Mouse (Mus musculus) urinary bladder, adult 2 months (tissue): ENCODE results near the gene Plrg1. TPM values are rescaled to one million over a fixed set of nuclear protein-coding genes. Genes with fewer than 3 reads are reported as not detected.

Experiments used
- DNase-seq: peaks from one replicate; pipeline ENCODE4 v3.0.0; 2022; ENCODE audit warnings: low spot score
- polyA plus RNA-seq: library from polyadenylated mRNA; depleted of rRNA; stranded (reverse); fragments of >200 nt; gene quantifications from 2 replicates; pipeline ENCODE4 v1.2.3, GENCODE M21; 2012

Plrg1 gene
- polyA plus RNA-seq, 1 experiment = 52.4 TPM

GRCm38 (mm10) chr3:83052102-83052501 lies 3.2 kb upstream of the Plrg1 start:
- DNase-seq = no peak

GRCm38 (mm10) chr3:83053126-83053525 lies 2.2 kb upstream of the Plrg1 start:
- DNase-seq = no peak

GRCm38 (mm10) chr3:83053758-83054157 lies 1.6 kb upstream of the Plrg1 start:
- DNase-seq = no peak

GRCm38 (mm10) chr3:83054759-83055158 lies 563 bp upstream of the Plrg1 start:
- DNase-seq = no peak

- DNase-seq = no peak
Observed at GRCm38 (mm10) chr3:83057046-83057445, 1.7 kb downstream of the Plrg1 start.

GRCm38 (mm10) chr3:83067920-83068319 lies 12.6 kb downstream of the Plrg1 start:
- no peak for DNase-seq

GRCm38 (mm10) chr3:83068869-83069268 lies 13.5 kb downstream of the Plrg1 start:
- DNase-seq = no peak

- no peak for DNase-seq
Observed at GRCm38 (mm10) chr3:83070231-83070630, 14.9 kb downstream of the Plrg1 start.

GRCm38 (mm10) chr3:83076563-83076962 lies 21.2 kb downstream of the Plrg1 start:
- DNase-seq = no peak

- no peak for DNase-seq
Observed at GRCm38 (mm10) chr3:83080567-83081055, 25.3 kb downstream of the Plrg1 start.

GRCm38 (mm10) chr3:83097586-83097985 lies 42.3 kb downstream of the Plrg1 start:
- no peak for DNase-seq

GRCm38 (mm10) chr3:83098546-83099034 lies 43.3 kb downstream of the Plrg1 start:
- DNase-seq = no peak

GRCm38 (mm10) chr3:83099139-83099538 lies 43.8 kb downstream of the Plrg1 start:
- no peak for DNase-seq

GRCm38 (mm10) chr3:83099651-83100050 lies 44.3 kb downstream of the Plrg1 start:
- DNase-seq = no peak

GRCm38 (mm10) chr3:83102286-83102685 lies 47.0 kb downstream of the Plrg1 start:
- no peak for DNase-seq

- DNase-seq = no peak
Observed at GRCm38 (mm10) chr3:83110163-83110562, 54.8 kb downstream of the Plrg1 start.

- no peak for DNase-seq
Observed at GRCm38 (mm10) chr3:83111485-83112261, 56.4 kb downstream of the Plrg1 start.

GRCm38 (mm10) chr3:83112869-83113268 lies 57.5 kb downstream of the Plrg1 start:
- DNase-seq = no peak

- no peak for DNase-seq
Observed at GRCm38 (mm10) chr3:83114946-83115345, 59.6 kb downstream of the Plrg1 start.

GRCm38 (mm10) chr3:83117592-83117991 lies 62.3 kb downstream of the Plrg1 start:
- DNase-seq = no peak
